Mouse (Mus musculus) left cerebral cortex, adult 6 months (tissue): ENCODE results near the gene Folr2. TPM values are rescaled to one million over a fixed set of nuclear protein-coding genes. Genes with fewer than 3 reads are reported as not detected.

Source experiments
- long read RNA-seq, 2 experiments: library from polyadenylated mRNA; unstranded; transcript quantifications; one replicate each; pipeline ENCODE4 v2.0.0; 2019 to 2020
- polyA plus RNA-seq: library from polyadenylated mRNA; unstranded; fragments of <200 nt; fragmentation: Nextera tagmentation; gene quantifications from 2 replicates; pipeline ENCODE4 v1.2.3, GENCODE M21; 2021

The Folr2 gene
- polyA plus RNA-seq = 0.75 and 0.86 TPM in 2 replicates
- long read RNA-seq, experiment 1, partial matches to known transcripts = 0 of 1 reads
- long read RNA-seq, experiment 1, other reads (novel, unspliced or antisense) = 1 of 1 reads
- long read RNA-seq, experiment 2, partial matches to known transcripts = 0 of 1 reads
- long read RNA-seq, experiment 2, other reads (novel, unspliced or antisense) = 0 of 1 reads

GRCm38 (mm10) chr7:101857094-101857493, at the start of gene Folr2:
Gene Folr2 (minus strand): TSS chr7:101857194.

DNA sequence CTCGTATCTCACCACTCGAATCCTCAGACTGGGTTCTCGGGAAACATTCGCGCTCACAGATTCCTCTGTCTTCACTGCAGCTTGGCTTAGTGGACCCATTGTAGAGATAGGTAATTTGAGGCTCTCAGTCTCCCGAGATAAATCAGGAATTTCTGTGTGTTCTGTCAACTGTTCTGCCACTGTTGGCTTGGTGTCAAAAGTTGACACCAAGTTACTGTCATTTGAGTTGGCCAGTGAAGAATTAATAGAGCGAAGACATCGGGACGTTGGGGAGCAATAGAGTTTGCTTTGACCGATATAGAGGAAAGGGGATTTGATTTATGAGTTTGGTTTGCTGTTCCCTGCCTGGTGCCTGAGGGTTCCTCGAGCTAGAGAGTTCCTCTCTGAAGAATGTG, 49.3 kb upstream of the Folr2 start, which contains the start of gene Tomt:
Tomt (minus strand) TSS at position 73 of the 395 bp plus-strand sequence.

DNA sequence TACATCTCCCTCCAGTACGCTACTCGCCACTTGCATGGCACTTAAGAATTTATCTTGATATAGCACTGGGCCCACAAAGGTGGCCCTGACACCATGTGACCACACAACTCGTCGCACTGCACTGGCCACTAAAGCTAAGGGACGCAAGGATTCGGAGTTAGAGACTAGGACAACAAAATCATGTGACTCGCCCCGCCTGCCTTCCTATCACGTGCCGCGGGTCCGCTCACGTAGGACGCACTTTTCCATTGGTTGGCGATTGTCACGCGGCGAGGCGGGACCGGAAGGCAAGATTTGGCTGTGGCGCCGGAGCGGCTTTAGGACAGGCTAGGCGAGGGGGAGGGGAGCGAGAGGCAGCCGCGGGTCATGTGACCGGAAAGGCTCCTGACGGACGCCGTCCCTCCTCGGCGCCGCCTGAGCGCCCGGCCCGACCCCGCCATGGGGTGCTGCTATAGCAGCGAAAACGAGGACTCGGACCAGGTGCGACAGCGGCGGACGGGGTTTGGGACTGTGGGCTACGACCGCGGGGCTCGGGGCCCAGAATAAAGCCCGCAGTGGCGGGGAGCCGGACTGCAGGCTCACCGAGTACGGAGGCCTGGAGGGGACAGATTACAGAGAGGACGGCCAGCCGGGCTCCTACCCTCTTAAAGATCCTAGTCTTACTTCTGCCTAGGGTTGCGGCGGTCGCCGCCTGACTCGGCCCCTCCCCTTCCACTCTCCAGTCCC, 48.7 kb upstream of the Folr2 start, which contains the start of gene Lamtor1:
Lamtor1 (plus strand) TSS at position 344 of the 726 bp plus-strand sequence.

DNA sequence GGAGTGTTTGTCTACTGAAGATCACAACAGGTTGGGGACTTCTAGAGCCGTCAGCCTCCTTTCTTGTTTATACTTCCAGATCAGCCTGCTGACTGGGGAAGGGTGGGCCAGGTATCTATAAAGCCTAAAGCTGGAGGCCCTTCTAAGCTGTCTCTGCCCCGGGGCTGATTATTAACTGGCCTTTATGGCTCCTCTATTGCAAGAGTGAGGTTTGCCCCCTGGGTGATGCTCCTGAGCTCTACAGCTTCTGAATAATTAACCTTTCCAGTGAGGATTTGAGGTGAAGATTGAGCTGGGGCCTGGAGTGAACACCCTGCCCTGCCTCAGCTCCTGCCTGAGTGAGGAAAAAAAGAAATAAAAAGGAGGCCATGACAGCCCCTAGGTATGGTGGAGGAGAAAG, 13.6 kb upstream of the Folr2 start, which contains the start of gene Folr1:
Folr1 (minus strand) TSS at position 160 of the 400 bp plus-strand sequence.

GRCm38 (mm10) chr7:101863415-101863814, 6.4 kb upstream of the Folr2 start, which contains the start of gene Anapc15:
Gene Anapc15 (plus strand): TSS chr7:101863715.

DNA sequence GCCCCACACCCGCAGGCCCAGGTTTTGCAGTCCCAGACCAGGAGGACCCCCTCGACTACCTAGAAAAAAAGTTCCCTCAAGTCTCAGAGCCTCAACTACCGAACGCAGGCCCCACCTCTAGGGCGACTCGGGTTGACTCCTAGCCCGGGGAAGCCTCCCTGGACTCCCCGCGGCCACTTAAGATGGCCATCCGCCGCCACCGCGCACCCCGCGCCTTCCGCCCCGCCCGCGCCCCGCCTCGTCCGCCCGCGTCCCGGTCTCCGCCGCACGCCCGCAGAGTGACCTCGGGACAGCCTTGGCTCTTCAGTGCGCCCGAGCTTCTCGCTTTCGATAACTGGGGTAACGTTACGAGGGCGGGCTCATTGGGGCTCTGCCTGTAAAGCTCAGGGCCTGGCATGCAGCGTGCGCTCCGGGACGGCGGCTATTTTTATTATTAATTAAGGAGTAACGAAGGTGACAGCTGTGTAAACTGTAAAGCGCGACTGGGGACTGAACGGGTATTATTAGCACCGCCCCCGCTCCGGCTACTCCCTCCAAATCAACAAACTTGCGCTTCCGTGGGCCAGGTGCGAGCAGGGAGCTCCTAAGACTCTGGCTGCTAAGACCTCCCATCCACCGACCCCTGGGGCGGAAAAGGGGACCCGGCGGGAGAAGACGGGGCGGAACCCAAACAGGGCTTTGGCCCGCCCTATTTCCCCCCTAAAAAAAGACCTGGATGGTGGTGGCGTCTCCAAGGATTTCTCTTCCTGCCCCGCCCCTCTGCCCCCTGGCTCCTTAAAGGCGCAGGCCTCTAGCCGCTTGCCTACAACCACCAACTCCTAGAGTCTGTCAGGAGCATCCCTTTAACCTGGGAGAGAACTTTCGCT, 19.2 kb downstream of the Folr2 start, which contains the start of gene Inppl1:
Inppl1 (minus strand) TSS at position 624 of the 866 bp plus-strand sequence.

GRCm38 (mm10) chr7:101817861-101818401, 39.1 kb downstream of the Folr2 start, which contains the start of gene Phox2a:
Gene Phox2a (plus strand): TSS chr7:101818313.

Other genes with a start within 250 kb of the Folr2 start
- 41.9 and 72.8 TPM in 2 replicates for gene Clpb, start 193.6 kb downstream of the Folr2 start, polyA plus RNA-seq
- gene Phox2a, start 38.9 kb downstream of the Folr2 start, polyA plus RNA-seq = not detected in 2 replicates
- 2.9 and 3.0 TPM in 2 replicates for gene Inppl1, start 19.0 kb downstream of the Folr2 start, polyA plus RNA-seq
- gene Anapc15, start 6.5 kb upstream of the Folr2 start, polyA plus RNA-seq = 31.2 and 35.8 TPM in 2 replicates
- 1.3 and 1.7 TPM in 2 replicates for gene Folr1, start 13.6 kb upstream of the Folr2 start, polyA plus RNA-seq
- gene Lamtor1, start 48.7 kb upstream of the Folr2 start, polyA plus RNA-seq = 221 and 286 TPM in 2 replicates
- 0.13 TPM in 1 of 2 replicates, not detected in the other for gene Tomt, start 49.2 kb upstream of the Folr2 start, polyA plus RNA-seq
- 11.4 and 12.6 TPM in 2 replicates for gene Lrrc51, start 76.7 kb upstream of the Folr2 start, polyA plus RNA-seq
- 17.9 and 28.2 TPM in 2 replicates for gene Numa1, start 76.9 kb upstream of the Folr2 start, polyA plus RNA-seq
- gene Il18bp, start 161.5 kb upstream of the Folr2 start, polyA plus RNA-seq = 0.49 and 0.93 TPM in 2 replicates
- 18.9 and 23.6 TPM in 2 replicates for gene Rnf121, start 208.3 kb upstream of the Folr2 start, polyA plus RNA-seq
- 3.1 and 3.3 TPM in 2 replicates for gene Xndc1, start 208.3 kb upstream of the Folr2 start, polyA plus RNA-seq
- gene Xntrpc, start 208.5 kb upstream of the Folr2 start, polyA plus RNA-seq = 0.08 and 0.09 TPM in 2 replicates
- not detected in 2 replicates for gene Trpc2, start 225.9 kb upstream of the Folr2 start, polyA plus RNA-seq
- gene Art1, start 244.5 kb upstream of the Folr2 start, polyA plus RNA-seq = 0.14 TPM in 1 of 2 replicates, not detected in the other